Mouse (Mus musculus): ENCODE results near the gene Clca1. TPM values are rescaled to one million over a fixed set of nuclear protein-coding genes. Genes with fewer than 3 reads are reported as not detected.
"Not testable (repeated sequence)": the region's sequence is repeated elsewhere in the genome, so short reads cannot be mapped to it uniquely, and the experiment has no call there.

Gene Clca1
- polyA plus RNA-seq (2016; fragmentation: Nextera tagmentation; extraction: Ambion mirVana) = not detected in 2 replicates

GRCm38 (mm10) chr3:145032676-145033075, at the start of gene Clca1:
Gene Clca1 (minus strand): TSS chr3:145032776.
- H3K36me3 ChIP-seq = no peaks in the 10 kb centered on the region
- no peak within 1 kb of the TSS for H3K27ac ChIP-seq (replicated peaks)
- no peak for ATAC-seq (ENCODE audit: low FRiP score, low read depth)

GRCm38 (mm10) chr3:145080904-145081303, 48.3 kb upstream of the Clca1 start:
- Histone ChIP-seq H3K4me3 (no peak overlapping the region), H3K27me3 (no peaks in the 10 kb centered on the region), H3K27ac (replicated peaks) (no peak overlapping the region), H3K4me2 (replicated peaks) (no peak overlapping the region), H3K4me1 (no peaks in the 10 kb centered on the region), H3K9me3 (no peaks in the 10 kb centered on the region), H3K9ac (replicated peaks) (no peak overlapping the region), H3K36me3 (no peaks in the 10 kb centered on the region)
- WGBS = 79% methylated on average over 8 of the region's 8 CpGs
- ATAC-seq (ENCODE audit: low FRiP score, low read depth) = no peak

More at GRCm38 (mm10) chr3:145032676-145033075, at the start of gene Clca1:
- Histone ChIP-seq H3K4me3 (no peak within 1 kb of the TSS), H3K27me3 (no peaks in the 10 kb centered on the region), H3K9me3 (no peaks in the 10 kb centered on the region), H3K4me1 (no peaks in the 10 kb centered on the region), H3K9ac (replicated peaks) (no peak within 1 kb of the TSS), H3K4me2 (replicated peaks) (no peak within 1 kb of the TSS)

GRCm38 (mm10) chr3:145078405-145078804, 45.8 kb upstream of the Clca1 start:
- no peak for ATAC-seq (ENCODE audit: low FRiP score, low read depth)
- Histone ChIP-seq H3K4me3 (no peak overlapping the region), H3K4me2 (replicated peaks) (no peak overlapping the region), H3K4me1 (no peaks in the 10 kb centered on the region), H3K9me3 (no peaks in the 10 kb centered on the region), H3K27me3 (no peaks in the 10 kb centered on the region), H3K36me3 (no peaks in the 10 kb centered on the region), H3K9ac (replicated peaks) (no peak overlapping the region), H3K27ac (replicated peaks) (no peak overlapping the region)
- WGBS = 91% methylated on average over 6 of the region's 6 CpGs

DNA sequence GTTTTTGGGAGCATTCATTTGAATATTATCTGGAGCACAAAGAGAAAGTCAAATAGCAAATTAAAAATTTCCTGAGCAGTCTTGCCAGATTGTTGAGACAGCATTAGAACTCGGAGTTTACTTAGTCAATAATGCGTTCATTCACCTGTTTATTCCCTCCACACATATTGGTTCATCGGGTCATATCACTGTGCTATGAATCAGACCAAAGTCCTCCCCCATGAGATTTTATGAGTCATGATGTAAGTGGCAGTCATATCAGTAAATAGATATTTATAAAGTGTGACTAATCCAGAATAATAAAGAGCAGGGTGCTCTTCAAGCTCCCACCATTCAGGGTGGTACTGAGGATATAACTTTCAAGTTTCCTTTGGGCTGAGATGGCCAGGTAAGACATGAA, 39.8 kb upstream of the Clca1 start:
- H3K27me3 ChIP-seq = no peaks in the 10 kb centered on the region
- H3K27ac ChIP-seq (replicated peaks) = no peak overlapping the region
- H3K4me1 ChIP-seq = no peaks in the 10 kb centered on the region
- no peak overlapping the region for H3K4me2 ChIP-seq (replicated peaks)
- no peak for ATAC-seq (ENCODE audit: low FRiP score, low read depth)
- H3K36me3 ChIP-seq = no peaks in the 10 kb centered on the region
- 93% methylated on average over 3 of the region's 3 CpGs for WGBS
- no peak overlapping the region for H3K9ac ChIP-seq (replicated peaks)
- no peak overlapping the region for H3K4me3 ChIP-seq
- no peaks in the 10 kb centered on the region for H3K9me3 ChIP-seq

- no peak overlapping the region for H3K4me3 ChIP-seq
- no peaks in the 10 kb centered on the region for H3K9me3 ChIP-seq
- no peak for ATAC-seq (ENCODE audit: low FRiP score, low read depth)
- WGBS = 81% methylated on average over 4 of the region's 4 CpGs
- H3K27me3 ChIP-seq = no peaks in the 10 kb centered on the region
- H3K36me3 ChIP-seq = no peaks in the 10 kb centered on the region
- no peak overlapping the region for H3K4me2 ChIP-seq (replicated peaks)
- H3K27ac ChIP-seq (replicated peaks) = no peak overlapping the region
- H3K9ac ChIP-seq (replicated peaks) = no peak overlapping the region
- H3K4me1 ChIP-seq = no peaks in the 10 kb centered on the region
Measured at GRCm38 (mm10) chr3:145068964-145069363, 36.4 kb upstream of the Clca1 start.

- H3K9ac ChIP-seq (replicated peaks); H3K27ac ChIP-seq (replicated peaks); H3K9me3 ChIP-seq; H3K4me1 ChIP-seq; H3K4me2 ChIP-seq (replicated peaks); H3K27me3 ChIP-seq; H3K36me3 ChIP-seq; H3K4me3 ChIP-seq; ATAC-seq (ENCODE audit: low FRiP score, low read depth): not testable (repeated sequence)
- 98% methylated on average over 3 of the region's 3 CpGs for WGBS
Measured at GRCm38 (mm10) chr3:145055138-145055537, 22.6 kb upstream of the Clca1 start.

DNA sequence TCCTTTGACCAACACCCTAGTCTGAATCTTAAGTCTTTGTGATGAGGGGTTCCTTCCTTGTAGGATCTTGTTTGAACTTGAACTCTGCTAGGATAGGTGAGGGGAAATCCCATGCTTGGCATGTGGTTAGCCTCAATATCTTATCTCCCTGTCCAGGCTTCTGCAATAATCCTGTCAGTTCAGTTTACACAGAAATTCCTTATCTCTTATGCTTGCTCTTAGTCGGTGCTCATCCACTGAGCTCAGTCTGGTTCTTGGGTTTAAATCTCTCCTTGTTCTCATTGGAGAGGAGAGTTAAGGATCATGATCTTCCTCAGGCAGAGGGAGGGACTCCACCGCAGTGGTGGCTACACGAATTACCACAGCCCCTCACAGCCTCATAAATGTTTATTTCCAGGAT, 17.2 kb upstream of the Clca1 start:
- Histone ChIP-seq H3K9ac (replicated peaks) (no peak overlapping the region), H3K27me3 (no peaks in the 10 kb centered on the region), H3K4me2 (replicated peaks) (no peak overlapping the region), H3K27ac (replicated peaks) (no peak overlapping the region), H3K36me3 (no peaks in the 10 kb centered on the region), H3K9me3 (no peaks in the 10 kb centered on the region), H3K4me1 (no peaks in the 10 kb centered on the region), H3K4me3 (no peak overlapping the region)
- WGBS = 77% methylated on average over 3 of the region's 3 CpGs
- no peak for ATAC-seq (ENCODE audit: low FRiP score, low read depth)

DNA sequence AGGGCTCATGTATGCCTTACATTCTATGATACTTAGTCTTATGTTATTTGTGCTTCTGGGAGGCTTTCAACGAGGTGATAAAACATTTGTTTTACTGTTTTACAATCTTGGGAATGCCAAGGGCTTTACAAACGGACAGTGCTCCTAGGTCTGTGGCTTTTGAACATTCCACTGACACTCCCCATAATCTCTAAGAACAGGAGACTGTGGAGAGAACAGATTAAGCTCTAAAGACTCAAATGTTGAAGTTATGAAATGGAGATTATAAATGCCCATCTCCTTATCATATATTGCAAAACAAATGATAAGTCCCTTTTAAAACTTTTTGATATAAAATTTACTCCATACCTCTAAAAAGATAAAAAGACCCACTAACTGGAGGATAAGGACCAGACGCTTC, 6.2 kb upstream of the Clca1 start:
- no peak overlapping the region for H3K4me3 ChIP-seq
- no peak overlapping the region for H3K9ac ChIP-seq (replicated peaks)
- no peaks in the 10 kb centered on the region for H3K36me3 ChIP-seq
- H3K4me2 ChIP-seq (replicated peaks) = no peak overlapping the region
- 74% methylated on average over 3 of the region's 3 CpGs for WGBS
- no peak for ATAC-seq (ENCODE audit: low FRiP score, low read depth)
- no peaks in the 10 kb centered on the region for H3K9me3 ChIP-seq
- no peak overlapping the region for H3K27ac ChIP-seq (replicated peaks)
- no peaks in the 10 kb centered on the region for H3K4me1 ChIP-seq
- H3K27me3 ChIP-seq = no peaks in the 10 kb centered on the region

GRCm38 (mm10) chr3:145028036-145028435, 4.5 kb downstream of the Clca1 start:
- H3K4me3 ChIP-seq = no peak overlapping the region
- no peak overlapping the region for H3K27ac ChIP-seq (replicated peaks)
- H3K27me3 ChIP-seq = no peaks in the 10 kb centered on the region
- WGBS = 61% methylated on average over 3 of the region's 3 CpGs
- no peaks in the 10 kb centered on the region for H3K4me1 ChIP-seq
- no peak overlapping the region for H3K4me2 ChIP-seq (replicated peaks)
- H3K9ac ChIP-seq (replicated peaks) = no peak overlapping the region
- H3K36me3 ChIP-seq = no peaks in the 10 kb centered on the region
- no peaks in the 10 kb centered on the region for H3K9me3 ChIP-seq
- ATAC-seq (ENCODE audit: low FRiP score, low read depth) = no peak

DNA sequence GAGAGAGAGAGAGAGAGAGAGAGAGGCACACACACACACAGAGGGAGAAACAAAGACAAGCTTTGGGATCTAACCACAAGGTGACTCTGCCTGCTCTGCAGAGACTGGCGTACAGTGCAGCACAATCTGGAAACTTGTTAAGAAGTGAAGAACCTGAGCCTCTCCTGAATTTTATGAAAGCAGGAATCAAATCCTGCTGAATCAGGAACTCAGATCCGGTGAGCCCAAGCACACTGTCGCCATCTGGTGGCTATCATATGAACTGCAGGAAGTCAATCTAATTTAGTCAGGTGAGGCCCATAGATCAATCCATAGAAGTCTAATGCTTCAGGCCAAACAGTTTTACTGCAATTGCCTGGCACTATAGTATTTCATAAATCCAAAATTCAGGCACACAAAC, 5.8 kb downstream of the Clca1 start:
- ATAC-seq (ENCODE audit: low FRiP score, low read depth) = peak; percentile 54; the same call in 1 of the 2 replicates
- H3K27me3 ChIP-seq = no peaks in the 10 kb centered on the region
- no peak overlapping the region for H3K27ac ChIP-seq (replicated peaks)
- H3K4me2 ChIP-seq (replicated peaks) = no peak overlapping the region
- WGBS = 36% methylated on average over 3 of the region's 3 CpGs
- H3K36me3 ChIP-seq = no peaks in the 10 kb centered on the region
- no peaks in the 10 kb centered on the region for H3K4me1 ChIP-seq
- no peak overlapping the region for H3K4me3 ChIP-seq
- H3K9ac ChIP-seq (replicated peaks) = no peak overlapping the region
- H3K9me3 ChIP-seq = no peaks in the 10 kb centered on the region

- 46% methylated on average over 3 of the region's 3 CpGs for WGBS
- no peak for ATAC-seq (ENCODE audit: low FRiP score, low read depth)
Measured at GRCm38 (mm10) chr3:145017807-145018206, 14.8 kb downstream of the Clca1 start.

DNA sequence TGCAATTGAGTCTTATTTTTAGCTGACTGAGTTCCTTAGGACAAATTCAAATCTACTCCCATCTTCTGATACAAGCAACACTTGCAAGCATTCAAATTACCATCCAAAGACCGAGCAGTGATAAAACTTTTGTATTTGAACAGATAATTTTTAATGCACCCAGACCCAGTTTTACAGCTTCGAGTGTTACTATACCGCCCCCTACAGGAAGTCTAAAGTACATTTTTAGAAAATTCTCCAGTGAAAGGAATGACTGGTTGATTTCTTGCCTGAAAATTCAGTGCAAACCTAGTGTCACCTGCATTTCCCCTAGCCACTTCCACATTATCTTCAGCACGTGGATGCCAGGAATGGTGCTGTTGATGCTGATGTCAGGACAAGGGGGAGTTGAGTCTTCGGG, 28.2 kb downstream of the Clca1 start:
- H3K4me3 ChIP-seq = no peak overlapping the region
- H3K9me3 ChIP-seq = no peaks in the 10 kb centered on the region
- H3K27ac ChIP-seq (replicated peaks) = no peak overlapping the region
- no peaks in the 10 kb centered on the region for H3K36me3 ChIP-seq
- ATAC-seq (ENCODE audit: low FRiP score, low read depth) = no peak
- no peaks in the 10 kb centered on the region for H3K27me3 ChIP-seq
- no peaks in the 10 kb centered on the region for H3K4me1 ChIP-seq
- 37% methylated on average over 5 of the region's 5 CpGs for WGBS
- H3K9ac ChIP-seq (replicated peaks) = no peak overlapping the region
- H3K4me2 ChIP-seq (replicated peaks) = no peak overlapping the region

More at GRCm38 (mm10) chr3:145017807-145018206, 14.8 kb downstream of the Clca1 start:
- Histone ChIP-seq H3K27ac (replicated peaks) (no peak overlapping the region), H3K9me3 (no peaks in the 10 kb centered on the region), H3K4me2 (replicated peaks) (no peak overlapping the region), H3K4me1 (no peaks in the 10 kb centered on the region), H3K27me3 (no peaks in the 10 kb centered on the region), H3K36me3 (no peaks in the 10 kb centered on the region), H3K9ac (replicated peaks) (no peak overlapping the region), H3K4me3 (no peak overlapping the region)

GRCm38 (mm10) chr3:145000912-145001311, 31.7 kb downstream of the Clca1 start:
- no peak overlapping the region for H3K27ac ChIP-seq (replicated peaks)
- no peaks in the 10 kb centered on the region for H3K36me3 ChIP-seq
- no peak for ATAC-seq (ENCODE audit: low FRiP score, low read depth)
- H3K4me1 ChIP-seq = no peaks in the 10 kb centered on the region
- H3K4me2 ChIP-seq (replicated peaks) = no peak overlapping the region
- no peaks in the 10 kb centered on the region for H3K9me3 ChIP-seq
- 62% methylated on average over 1 of the region's 1 CpGs for WGBS
- H3K27me3 ChIP-seq = no peaks in the 10 kb centered on the region
- H3K9ac ChIP-seq (replicated peaks) = no peak overlapping the region
- H3K4me3 ChIP-seq = no peak overlapping the region
